Mouse (Mus musculus): Measurements from ENCODE around the gene Gm3278. TPM values are rescaled to one million over a fixed set of nuclear protein-coding genes. Genes with fewer than 3 reads are reported as not detected.
"Not testable (repeated sequence)": the region's sequence is repeated elsewhere in the genome, so short reads cannot be mapped to it uniquely, and the experiment has no call there.

Gene Gm3278
- total RNA-seq (2022), result not detected

DNA sequence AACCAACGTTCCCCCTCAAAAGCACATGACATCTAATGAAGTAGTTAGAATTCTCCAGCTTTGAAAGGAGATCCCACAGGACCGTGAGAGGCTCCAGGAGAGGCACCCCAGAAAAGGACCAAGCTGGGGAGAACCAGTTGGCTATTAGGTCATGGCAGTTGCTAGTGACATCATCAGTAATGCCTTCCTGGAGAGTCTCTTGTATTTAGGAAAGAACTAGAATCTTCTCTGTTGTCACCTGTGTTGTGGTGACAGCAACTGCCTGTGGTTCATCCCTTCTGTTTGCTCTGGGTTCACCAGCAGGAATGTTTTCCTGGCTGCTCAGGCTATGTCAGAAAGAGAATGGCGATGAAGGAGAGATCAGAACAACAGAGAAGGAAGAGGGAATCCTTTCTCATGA lies at the start of gene Gm3278:
TSS of gene Gm3278 (plus strand) at position 301 of the 400 bp plus-strand sequence.
- DNase-seq, result not testable (repeated sequence)

DNA sequence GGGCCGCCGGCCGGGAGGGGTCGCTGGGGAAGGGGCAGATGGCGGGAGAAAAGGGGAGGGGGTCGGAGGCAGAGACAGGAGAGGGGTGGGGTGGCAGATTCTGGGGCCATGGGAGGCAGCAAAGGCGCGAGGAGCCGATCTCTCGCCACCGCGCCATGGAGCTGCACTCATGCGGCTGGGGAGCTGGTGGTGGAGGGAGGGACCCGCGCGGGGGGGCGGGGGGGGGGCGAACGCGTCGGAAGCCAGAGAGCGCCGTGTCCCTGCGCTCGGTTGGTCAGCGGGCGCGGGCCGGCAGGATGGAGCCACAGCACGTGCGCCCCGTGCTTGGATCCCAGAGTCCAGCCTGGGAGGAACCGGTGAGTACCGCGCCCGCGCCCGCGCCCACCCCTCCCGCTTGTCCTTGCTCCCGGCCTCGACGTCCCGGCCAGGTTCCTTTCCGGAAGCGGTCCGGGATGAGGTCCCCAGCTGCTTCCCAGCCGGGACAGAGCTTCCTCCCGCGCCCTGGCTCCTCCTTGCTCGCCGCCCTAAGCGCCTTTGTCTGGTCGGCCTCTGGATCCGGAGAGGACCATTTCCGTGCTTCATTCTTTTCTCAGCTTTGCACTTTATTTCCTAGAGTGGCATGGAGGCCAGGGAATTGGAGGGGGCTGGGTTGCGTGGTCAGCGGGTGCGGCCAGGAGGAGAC lies 36.8 kb upstream of the Gm3278 start, which contains the start of gene Gm3264:
TSS of gene Gm3264 (plus strand) at position 278 of the 682 bp plus-strand sequence.
- not testable (repeated sequence) for DNase-seq

Other genes with a start within 250 kb of the Gm3278 start
- not detected for gene Gm3239, start 228.2 kb upstream of the Gm3278 start, total RNA-seq (2022)
- gene Gm7876, start 183.2 kb upstream of the Gm3278 start, total RNA-seq (2022), result not detected
- gene Gm3252, start 165.6 kb upstream of the Gm3278 start, total RNA-seq (2022), result not detected
- not detected for gene Gm9602, start 116.1 kb upstream of the Gm3278 start, total RNA-seq (2022)
- not detected for gene Gm3269, start 54.3 kb upstream of the Gm3278 start, total RNA-seq (2022)
- gene Gm3264, start 36.8 kb upstream of the Gm3278 start, total RNA-seq (2022), result 1 to 10 TPM in 1 of 4 experiments, under 1 TPM in 1, not detected in 2; 0.90 to 1.8 TPM
- gene Gm8297, start 91.5 kb downstream of the Gm3278 start, total RNA-seq (2022), result not detected
- gene Gm3298, start 123.5 kb downstream of the Gm3278 start, total RNA-seq (2022), result not detected
- gene 4930555G01Rik, start 158.2 kb downstream of the Gm3278 start, total RNA-seq (2022), result not detected
- gene Gm8281, start 178.6 kb downstream of the Gm3278 start, total RNA-seq (2022), result not detected
- not detected for gene Gm8279, start 239.1 kb downstream of the Gm3278 start, total RNA-seq (2022)

Measured in adrenal gland, adult 8-10 months (tissue).